Mouse (Mus musculus): Measurements from ENCODE around the gene Plcb3. TPM values are rescaled to one million over a fixed set of nuclear protein-coding genes. Genes with fewer than 3 reads are reported as not detected.

The Plcb3 gene
- total and polyA plus RNA-seq, 3 experiments = 9.9 to 21.0 (median 14.1) TPM

DNA sequence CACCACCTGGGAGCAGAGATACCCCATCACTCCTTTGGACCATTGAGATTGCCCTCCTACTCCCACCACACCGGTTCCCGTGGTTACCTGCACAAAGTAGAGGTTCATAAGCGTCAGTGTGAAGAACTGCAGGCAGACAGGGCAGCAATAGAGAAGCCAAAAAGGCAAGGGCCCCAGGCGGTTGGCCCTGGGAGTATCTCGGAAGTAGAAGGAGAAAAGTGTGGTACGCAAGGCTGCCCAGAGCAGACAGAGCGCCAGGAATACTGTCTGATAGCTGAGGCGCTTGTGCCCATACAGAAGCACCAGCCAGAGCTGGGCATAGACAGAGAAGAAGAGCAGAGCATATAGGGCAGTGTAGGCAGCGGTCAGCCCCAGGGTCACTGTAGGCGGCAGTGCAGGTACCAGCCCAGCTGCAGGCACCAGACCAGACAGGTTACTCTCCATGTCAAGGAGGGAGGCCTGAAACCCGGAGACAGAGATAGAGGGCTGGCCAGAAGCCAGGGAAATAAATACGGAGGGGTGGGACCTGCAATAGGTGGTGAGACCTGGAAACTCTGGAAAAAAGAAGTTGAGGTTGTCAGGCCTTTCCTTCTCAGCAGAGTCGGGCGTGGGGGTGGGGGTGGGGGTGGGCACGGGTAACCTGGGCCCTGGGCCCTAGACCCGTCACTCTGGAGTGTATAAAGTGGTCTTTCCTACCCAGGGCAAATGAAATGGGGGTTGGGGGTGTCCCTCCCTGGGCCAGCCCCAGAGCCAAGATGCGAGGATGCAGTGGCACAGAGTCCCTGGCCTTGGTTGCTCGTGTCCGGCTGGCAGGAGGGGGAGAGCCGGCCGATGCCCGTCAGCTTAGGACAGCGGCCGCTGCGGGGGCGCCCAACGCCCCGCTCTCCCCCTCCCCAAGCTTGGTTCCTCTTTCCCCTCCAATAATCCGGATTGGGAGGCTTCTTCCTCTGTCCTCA lies 35.6 kb downstream of the Plcb3 start:
- Histone ChIP-seq H3K27me3 (ENCODE audit: insufficient read depth, low read length) (peaks cover 4% of the 10 kb centered on the region; the same call in 1 of the 2 replicates), H3K4me3 (ENCODE audit: low read depth, low read length) (peak overlapping the region; percentile 84), H3K4me1 (ENCODE audit: insufficient read depth, low read depth, low read length) (peaks cover 37% of the 10 kb centered on the region), H3K9me3 (replicated peaks) (no peaks in the 10 kb centered on the region), H3K36me3 (replicated peaks) (peaks cover 39% of the 10 kb centered on the region)
- DNase-seq (ENCODE audit: low spot score) = peak; percentile 26
- TF ChIP-seq CTCF (IDR thresholded peaks at IDR 0.05; ENCODE audit: low read depth, low read length) (no peak), GATA1 (IDR thresholded peaks at IDR 0.05; ENCODE audit: borderline replicate concordance, low read length) (no peak), GATA2 (IDR thresholded peaks at IDR 0.05; ENCODE audit: borderline replicate concordance, low read depth, low read length) (no peak), TAL1 (conservative IDR thresholded peaks at IDR 0.05; ENCODE audit: low read depth, low read length) (no peak), POLR2AphosphoS5 (IDR thresholded peaks at IDR 0.05; ENCODE audit: insufficient replicate concordance, low read depth, low read length) (no peak)
- ATAC-seq (ENCODE audit: extremely low read depth, insufficient number of reproducible peaks, low FRiP score, poor library complexity, severe bottlenecking) = no peak

DNA sequence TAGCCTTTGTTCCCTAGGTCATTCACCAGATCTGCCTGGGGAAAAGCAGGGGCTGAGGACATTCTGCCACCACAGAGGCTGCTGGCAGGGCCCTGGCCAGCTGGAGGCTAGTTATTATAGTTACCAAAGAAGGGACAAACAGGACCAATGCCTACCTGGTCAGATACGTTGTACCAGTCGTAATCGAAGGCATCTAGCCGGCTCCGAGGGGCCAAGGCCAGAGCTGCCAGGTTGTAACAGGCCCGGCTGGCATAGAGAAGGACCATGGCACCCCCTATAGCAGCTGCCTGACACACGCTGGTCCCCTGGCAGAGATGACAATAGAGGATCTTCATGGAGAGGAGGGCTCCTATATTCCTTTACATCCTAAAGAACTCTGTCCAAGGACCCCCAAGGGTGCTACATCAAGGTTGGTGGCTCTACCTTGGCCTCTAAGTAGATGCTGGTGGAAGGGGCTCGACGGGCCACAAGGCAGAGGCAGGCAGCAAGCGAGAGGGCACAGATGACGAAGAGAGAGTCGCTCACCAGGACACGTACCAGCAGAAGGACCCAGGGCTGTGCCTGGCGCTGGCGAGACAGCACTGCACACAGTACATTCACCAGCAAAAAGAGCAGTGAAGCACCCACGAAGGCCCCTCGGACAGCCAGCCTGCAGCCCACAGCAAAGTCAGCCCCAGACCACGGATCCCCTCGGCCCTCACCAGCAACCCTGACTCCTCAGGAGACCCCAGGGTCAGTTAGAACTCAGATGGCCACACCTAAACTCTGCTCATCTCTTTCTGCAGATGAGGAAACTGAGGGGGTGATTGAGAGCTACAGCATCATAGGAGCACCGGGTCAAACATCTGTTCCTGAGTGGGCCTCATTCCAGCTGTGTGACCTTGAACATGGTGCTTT lies 36.9 kb downstream of the Plcb3 start:
- Histone ChIP-seq H3K36me3 (replicated peaks) (peaks cover 31% of the 10 kb centered on the region), H3K4me3 (ENCODE audit: low read depth, low read length) (peak overlapping the region; percentile 28; the same call in 1 of the 2 replicates), H3K4me1 (ENCODE audit: insufficient read depth, low read depth, low read length) (peaks cover 33% of the 10 kb centered on the region), H3K9me3 (replicated peaks) (no peaks in the 10 kb centered on the region), H3K27me3 (ENCODE audit: insufficient read depth, low read length) (peaks cover 12% of the 10 kb centered on the region)
- no peak for TF ChIP-seq GATA2 (IDR thresholded peaks at IDR 0.05; ENCODE audit: borderline replicate concordance, low read depth, low read length)
- no peak for TF ChIP-seq TAL1 (conservative IDR thresholded peaks at IDR 0.05; ENCODE audit: low read depth, low read length)
- TF ChIP-seq CTCF (IDR thresholded peaks at IDR 0.05; ENCODE audit: low read depth, low read length) = no peak
- no peak for TF ChIP-seq GATA1 (IDR thresholded peaks at IDR 0.05; ENCODE audit: borderline replicate concordance, low read length)
- TF ChIP-seq POLR2AphosphoS5 (IDR thresholded peaks at IDR 0.05; ENCODE audit: insufficient replicate concordance, low read depth, low read length) = no peak
- no peak for ATAC-seq (ENCODE audit: extremely low read depth, insufficient number of reproducible peaks, low FRiP score, poor library complexity, severe bottlenecking)
- DNase-seq (ENCODE audit: low spot score) = no peak

DNA sequence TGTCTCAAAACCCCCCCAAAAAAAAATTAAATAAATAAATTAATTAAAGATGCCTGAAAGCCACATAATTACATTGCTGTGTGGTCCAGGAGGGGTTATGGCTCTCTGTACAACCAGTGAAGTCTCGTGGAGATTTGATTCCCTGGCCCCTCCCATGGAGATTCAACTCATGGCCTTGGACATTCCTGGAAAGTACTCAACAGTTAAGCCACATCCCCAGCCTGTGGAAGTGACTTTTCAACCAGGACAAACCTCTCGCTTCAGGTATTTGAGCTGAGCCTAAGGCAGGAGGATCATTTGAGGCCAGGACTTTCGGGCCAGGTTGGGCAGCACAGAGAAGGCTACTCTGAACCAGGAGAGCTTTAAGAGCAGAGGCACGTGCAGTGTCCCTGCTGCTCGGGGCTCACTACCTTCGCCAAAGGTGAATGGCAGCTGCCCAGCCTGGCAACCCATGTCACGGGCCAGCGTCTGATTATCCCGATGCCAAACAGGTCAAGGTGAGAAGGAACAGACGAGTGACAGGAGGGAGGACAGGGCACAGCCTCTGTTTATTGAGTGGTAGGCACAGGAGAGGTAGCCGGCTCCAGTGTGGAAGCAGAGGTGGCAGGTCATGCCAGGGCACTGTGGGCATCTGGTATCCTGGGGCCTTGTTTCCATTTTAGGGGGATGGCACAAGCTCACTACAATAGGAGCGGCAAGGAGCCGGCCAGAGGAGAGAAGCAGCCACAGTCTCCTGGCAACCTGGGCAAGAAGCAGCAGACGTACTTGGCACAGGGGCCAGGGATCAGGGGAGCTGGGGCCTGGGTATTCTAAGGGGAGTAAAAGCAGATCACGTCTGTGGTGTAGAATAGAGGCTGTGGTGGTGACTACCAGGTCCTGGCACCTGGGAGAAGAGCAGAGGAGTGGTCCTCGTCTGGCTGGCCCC lies 38.5 kb downstream of the Plcb3 start:
- no peak for DNase-seq (ENCODE audit: low spot score)
- peaks cover 8% of the 10 kb centered on the region for H3K9me3 ChIP-seq (replicated peaks)
- H3K4me1 ChIP-seq (ENCODE audit: insufficient read depth, low read depth, low read length) = peaks cover 29% of the 10 kb centered on the region
- H3K27me3 ChIP-seq (ENCODE audit: insufficient read depth, low read length) = peaks cover 28% of the 10 kb centered on the region
- no peak overlapping the region for H3K4me3 ChIP-seq (ENCODE audit: low read depth, low read length)
- peaks cover 24% of the 10 kb centered on the region for H3K36me3 ChIP-seq (replicated peaks)
- TF ChIP-seq GATA2 (IDR thresholded peaks at IDR 0.05; ENCODE audit: borderline replicate concordance, low read depth, low read length) (no peak), POLR2AphosphoS5 (IDR thresholded peaks at IDR 0.05; ENCODE audit: insufficient replicate concordance, low read depth, low read length) (no peak), CTCF (IDR thresholded peaks at IDR 0.05; ENCODE audit: low read depth, low read length) (no peak), GATA1 (IDR thresholded peaks at IDR 0.05; ENCODE audit: borderline replicate concordance, low read length) (no peak), TAL1 (conservative IDR thresholded peaks at IDR 0.05; ENCODE audit: low read depth, low read length) (no peak)
- no peak for ATAC-seq (ENCODE audit: extremely low read depth, insufficient number of reproducible peaks, low FRiP score, poor library complexity, severe bottlenecking)

- Histone ChIP-seq H3K36me3 (replicated peaks) (peaks cover 24% of the 10 kb centered on the region), H3K27me3 (ENCODE audit: insufficient read depth, low read length) (peaks cover 42% of the 10 kb centered on the region), H3K4me3 (ENCODE audit: low read depth, low read length) (no peak overlapping the region), H3K4me1 (ENCODE audit: insufficient read depth, low read depth, low read length) (peaks cover 25% of the 10 kb centered on the region), H3K9me3 (replicated peaks) (peaks cover 8% of the 10 kb centered on the region)
- DNase-seq (ENCODE audit: low spot score) = no peak
- TF ChIP-seq GATA1 (IDR thresholded peaks at IDR 0.05; ENCODE audit: borderline replicate concordance, low read length) (no peak), CTCF (IDR thresholded peaks at IDR 0.05; ENCODE audit: low read depth, low read length) (0 out of 2 replicates have a peak, but pooled peaks have one; percentile 22)
- ATAC-seq (ENCODE audit: extremely low read depth, insufficient number of reproducible peaks, low FRiP score, poor library complexity, severe bottlenecking) = no peak
Measured at GRCm38 (mm10) chr19:6936299-6936698, 40.0 kb downstream of the Plcb3 start.

- Histone ChIP-seq H3K9me3 (replicated peaks) (peaks cover 8% of the 10 kb centered on the region), H3K4me1 (ENCODE audit: insufficient read depth, low read depth, low read length) (peaks cover 7% of the 10 kb centered on the region), H3K27me3 (ENCODE audit: insufficient read depth, low read length) (peaks cover 50% of the 10 kb centered on the region), H3K36me3 (replicated peaks) (peaks cover 19% of the 10 kb centered on the region), H3K4me3 (ENCODE audit: low read depth, low read length) (peak within 1 kb of the TSS; percentile 33; the same call in 1 of the 2 replicates)
- ATAC-seq (ENCODE audit: extremely low read depth, insufficient number of reproducible peaks, low FRiP score, poor library complexity, severe bottlenecking) (no peak), DNase-seq (ENCODE audit: low spot score) (no peak)
- no peak for TF ChIP-seq GATA2 (IDR thresholded peaks at IDR 0.05; ENCODE audit: borderline replicate concordance, low read depth, low read length)
- TF ChIP-seq TAL1 (conservative IDR thresholded peaks at IDR 0.05; ENCODE audit: low read depth, low read length) = no peak
- TF ChIP-seq GATA1 (IDR thresholded peaks at IDR 0.05; ENCODE audit: borderline replicate concordance, low read length) = no peak
- TF ChIP-seq POLR2AphosphoS5 (IDR thresholded peaks at IDR 0.05; ENCODE audit: insufficient replicate concordance, low read depth, low read length) = no peak
- no peak for TF ChIP-seq CTCF (IDR thresholded peaks at IDR 0.05; ENCODE audit: low read depth, low read length)
Measured at GRCm38 (mm10) chr19:6934195-6934977, 41.9 kb downstream of the Plcb3 start, which contains the start of gene Kcnk4. Gene Kcnk4 (minus strand): TSS chr19:6934515.
